Mouse (Mus musculus) lung, postnatal 10 days (tissue): Measurements from ENCODE around the gene Bclaf1.

Source experiments
- DNase-seq: peaks from one replicate; pipeline ENCODE4 v3.0.0; 2021

Bclaf1 gene

DNA sequence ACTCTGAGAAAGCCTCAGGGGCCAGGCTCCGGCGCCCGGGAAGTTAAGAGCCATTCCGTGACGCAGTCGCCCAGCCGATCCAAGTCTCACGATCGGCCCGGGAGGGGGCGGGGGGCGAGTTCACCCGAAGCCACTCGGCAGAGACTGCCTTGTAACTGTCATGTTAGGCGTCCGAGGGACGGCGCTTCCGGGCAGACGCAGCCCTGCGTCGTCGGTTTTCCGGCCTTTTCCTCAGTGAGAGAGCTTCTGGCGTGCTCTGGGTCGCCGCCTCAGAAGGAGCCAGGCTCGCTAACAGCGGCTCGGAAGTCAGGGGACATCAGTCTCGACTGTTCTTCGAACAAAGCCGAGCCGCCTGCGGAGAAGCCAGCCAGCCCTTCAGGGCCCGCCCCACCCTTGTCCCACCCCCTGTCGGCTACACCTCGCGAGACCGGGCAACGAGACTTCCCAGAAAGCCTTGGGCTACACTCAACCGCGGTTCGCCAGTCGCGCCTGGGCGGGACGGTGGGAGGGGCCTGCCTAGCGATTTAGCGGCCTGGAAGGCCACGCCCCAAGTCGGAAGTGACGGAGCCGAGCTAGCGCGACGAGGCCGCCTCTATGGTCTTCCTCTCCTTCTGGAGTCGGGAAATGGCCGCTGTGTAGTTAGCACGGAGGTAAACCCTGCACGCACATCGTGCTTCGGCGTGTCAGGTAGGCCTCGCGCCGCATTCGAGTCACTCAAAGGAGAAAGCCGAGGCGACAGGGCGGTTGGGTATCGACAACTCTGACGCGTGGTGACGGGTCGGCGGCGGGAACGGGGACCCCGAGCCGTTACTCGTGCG is at the start of gene Bclaf1:
Bclaf1 (plus strand) TSS at position 552 of the 818 bp plus-strand sequence.
- DNase-seq, result peak; percentile 100

DNA sequence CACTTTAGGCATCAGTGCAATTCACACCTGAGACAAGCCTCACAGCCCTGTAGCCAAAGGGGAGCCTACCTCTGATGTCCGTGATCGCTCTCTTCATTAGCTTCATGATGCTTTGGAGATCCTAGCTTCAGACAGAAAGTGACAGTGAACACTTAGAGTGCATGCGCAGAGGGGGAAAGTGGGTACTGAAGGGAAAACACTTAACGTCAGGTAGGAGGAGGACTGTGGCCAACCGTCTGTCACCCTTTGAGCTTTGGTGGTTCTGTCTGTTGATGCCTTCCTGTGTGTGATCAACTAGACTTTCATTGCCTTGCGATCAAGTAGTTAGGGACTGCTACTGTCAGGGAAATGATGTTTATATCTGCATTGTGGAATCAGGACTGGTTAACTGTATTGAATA is 49.4 kb upstream of the Bclaf1 start:
- DNase-seq, result no peak

DNA sequence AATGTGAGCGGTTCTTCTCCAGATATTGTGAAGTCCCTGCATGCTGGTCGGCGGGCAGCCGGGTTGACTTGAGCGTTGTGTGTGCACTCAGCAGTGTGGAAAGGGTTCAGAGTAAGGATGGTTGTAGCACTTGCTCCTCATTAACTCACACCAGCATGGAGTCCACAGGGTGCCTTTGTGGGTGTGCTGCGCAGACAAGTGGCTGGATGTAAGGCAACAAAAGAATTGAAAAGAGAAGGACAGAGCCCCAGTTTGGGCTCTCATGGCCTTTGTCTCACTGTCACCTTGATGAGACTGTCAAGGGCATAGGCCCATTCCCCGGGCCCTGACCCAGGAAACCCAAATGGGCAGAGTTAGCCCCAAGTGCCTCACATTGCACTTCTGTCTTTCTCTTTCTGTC is 47.8 kb upstream of the Bclaf1 start:
- no peak for DNase-seq

DNA sequence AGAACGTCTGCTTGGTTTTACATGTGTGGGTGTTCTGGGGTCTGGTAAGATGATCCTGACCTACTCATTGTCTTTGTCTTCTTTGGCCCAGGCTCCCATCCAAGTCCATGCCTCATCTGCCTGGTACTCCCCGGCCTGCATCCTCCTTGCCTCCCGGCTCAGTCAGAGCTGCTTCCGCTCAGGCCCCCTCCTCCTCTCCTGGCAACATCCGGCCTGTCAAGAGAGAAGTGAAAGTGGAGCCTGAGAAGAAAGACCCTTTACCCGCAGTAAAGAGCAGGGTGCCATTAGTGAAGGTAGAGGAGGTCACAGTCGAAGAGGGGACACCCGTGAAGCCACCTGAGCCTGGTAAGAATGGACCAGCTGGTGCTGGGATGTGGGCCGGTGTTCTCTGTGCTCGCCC is 45.2 kb upstream of the Bclaf1 start:
- DNase-seq, result no peak

DNA sequence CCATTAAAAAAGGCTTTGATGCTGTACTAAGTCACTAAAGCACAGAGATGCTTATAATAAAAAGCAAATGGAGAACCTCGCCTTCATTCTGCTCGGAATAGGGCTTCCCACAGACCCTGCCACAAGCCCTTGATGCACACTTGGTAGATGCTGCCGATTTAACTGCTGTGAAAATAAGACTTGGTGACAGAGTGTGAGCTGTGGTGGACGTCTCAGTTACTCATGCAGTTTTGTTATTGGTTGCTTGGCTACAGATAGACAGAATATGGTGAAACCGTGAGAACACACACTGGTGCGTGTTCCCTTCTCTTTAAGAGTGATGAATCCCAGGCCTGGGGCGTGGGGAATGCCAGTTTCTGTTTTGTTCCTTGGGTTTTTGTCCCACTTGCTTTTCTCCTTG is 43.3 kb upstream of the Bclaf1 start:
- DNase-seq, result no peak

DNA sequence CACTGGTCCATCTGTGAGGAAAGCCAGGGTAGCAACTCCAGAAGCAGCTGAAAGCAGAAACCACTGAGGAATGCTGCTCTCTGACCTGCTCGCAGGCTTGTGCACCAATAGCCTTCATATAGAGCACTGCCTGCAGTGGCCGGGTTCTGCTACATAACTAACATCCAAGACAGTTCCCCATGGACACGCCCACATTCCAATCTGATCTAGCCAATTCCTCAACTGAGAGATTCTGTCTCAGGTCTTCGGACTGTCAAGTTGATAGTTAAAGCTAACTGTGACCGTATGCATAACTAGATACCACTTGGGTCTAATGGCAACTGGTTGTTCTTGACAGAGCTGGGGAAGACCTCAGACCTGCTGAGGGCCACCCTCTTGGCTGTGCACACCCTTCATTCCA is 39.9 kb upstream of the Bclaf1 start:
- DNase-seq, result no peak

DNA sequence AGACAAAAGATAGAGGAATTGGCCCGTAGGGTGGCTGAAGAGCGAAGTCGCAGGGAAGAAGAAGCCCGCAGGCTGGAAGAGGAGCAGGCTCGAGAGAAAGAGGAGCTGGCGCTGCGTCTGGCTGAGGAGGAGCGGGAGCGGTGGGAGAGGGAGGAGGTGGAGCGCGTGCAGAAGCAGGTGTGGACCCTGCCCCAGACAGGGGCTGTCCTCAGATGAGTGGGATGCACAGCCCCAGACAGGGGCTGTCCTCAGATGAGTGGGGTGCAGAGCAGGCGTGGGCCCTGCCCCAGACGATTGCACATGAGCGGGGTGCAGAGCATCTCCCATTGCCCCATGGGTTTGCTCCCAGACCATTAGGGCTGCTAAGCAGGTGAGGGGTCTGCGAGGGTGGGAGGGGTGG is 39.0 kb upstream of the Bclaf1 start:
- DNase-seq, result no peak

DNA sequence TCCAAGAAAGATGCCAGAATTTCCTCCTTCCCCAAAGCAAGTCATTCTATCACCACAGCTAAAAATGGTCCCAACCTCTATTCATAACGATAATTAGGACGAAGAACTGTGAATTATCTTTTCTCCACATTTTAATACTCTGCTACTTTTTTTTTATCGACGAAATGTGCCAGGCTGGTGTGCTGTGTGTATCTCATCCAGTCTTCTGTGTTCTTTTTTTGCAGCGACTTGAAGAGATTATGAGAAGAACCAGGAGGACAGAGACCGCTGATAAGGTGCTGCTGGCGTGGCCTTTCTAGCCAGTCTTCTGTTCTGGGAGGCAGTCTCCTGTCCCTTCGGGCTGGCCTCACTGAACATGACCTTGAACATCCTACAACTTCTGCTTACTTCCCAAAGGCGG is 38.2 kb upstream of the Bclaf1 start:
- DNase-seq, result no peak

DNA sequence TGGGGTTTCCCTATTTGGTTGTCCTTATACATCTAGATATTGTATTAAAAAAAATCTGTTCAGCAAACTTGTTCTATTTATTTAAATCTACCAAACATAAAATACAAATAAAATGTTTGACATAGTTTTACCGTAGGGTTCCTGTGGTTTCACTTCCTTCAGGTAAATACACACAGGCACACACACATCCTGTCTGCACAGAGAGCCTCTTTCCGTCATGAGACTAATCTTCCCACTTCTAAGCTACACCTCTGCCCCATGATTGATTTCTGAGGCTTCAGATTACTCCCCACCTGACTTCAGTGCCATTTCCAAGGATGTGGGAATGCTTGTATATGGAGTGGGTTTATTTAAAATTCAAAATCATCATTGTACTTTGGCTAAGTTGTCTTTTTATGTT is 30.8 kb upstream of the Bclaf1 start:
- DNase-seq, result no peak

DNA sequence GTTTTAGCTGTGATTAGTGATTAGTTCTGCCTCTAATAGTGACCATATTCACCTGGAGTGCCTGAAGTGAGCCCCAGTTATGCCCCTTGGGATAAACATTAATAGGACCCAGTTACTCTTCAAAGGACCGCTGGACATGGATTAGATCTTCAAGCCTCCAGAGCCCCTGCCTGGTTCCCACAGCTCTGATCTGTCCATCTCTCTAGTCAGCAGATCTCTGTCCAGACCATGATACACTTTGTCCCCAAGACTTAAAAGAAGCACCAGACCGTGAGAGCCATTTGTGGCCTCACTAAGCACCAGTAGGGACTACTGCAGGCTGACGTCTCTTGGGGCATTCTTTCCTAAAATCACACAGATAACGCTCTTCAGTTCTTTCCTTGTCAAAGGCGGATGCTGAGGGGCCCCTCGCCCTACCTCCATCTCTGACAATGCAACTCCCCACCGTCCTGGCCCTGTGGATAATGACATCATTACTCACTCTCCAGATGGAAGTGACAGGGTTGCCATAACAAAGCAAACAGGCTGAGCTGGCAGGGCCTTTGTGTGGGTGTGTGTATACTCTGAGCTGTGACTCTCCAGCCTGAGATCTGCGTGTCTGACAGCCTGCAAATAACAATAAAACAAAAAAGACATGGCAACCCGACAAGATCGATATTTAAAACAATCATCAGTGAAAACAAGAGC is 26.8 kb upstream of the Bclaf1 start:
- DNase-seq, result peak; percentile 63

DNA sequence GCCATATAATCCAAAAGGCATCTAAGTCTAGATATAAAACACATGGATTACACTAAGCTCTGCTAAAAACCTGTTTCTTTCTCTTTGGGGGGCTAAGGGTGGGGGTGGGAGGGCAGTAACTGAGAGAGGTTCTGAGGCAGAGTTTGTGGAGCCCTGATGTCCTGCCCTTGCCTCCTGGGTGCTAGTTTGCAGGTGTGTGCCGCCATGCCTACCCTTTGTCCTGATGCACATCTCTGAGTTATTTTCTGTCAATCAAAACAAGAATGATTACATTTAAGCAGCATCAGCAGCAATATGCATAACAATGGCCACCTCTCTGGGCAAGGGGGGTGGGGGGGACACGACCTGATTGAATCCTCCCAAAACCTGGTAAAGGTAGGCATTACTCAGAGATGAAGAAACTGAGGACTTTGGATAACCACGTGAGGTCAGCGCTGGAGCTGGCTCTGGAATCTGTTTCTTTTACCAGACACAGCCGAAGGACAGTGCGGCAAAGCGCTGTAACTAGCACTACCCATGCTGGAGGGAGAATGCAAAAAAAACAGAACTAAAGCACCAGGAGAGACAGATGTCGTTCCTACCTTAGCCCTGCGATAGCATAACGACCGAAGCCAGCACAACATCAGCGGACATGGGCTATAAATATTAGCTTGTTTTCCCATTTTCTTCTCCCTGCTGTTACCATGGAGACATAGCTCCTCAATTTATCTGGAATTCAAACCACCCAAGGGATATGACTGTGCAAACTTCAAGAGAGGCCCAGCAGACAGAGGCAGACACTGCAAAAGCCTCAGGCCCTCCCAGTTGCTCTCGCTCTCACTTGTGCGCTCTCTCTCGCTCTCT is 26.1 kb upstream of the Bclaf1 start:
- DNase-seq, result no peak

DNA sequence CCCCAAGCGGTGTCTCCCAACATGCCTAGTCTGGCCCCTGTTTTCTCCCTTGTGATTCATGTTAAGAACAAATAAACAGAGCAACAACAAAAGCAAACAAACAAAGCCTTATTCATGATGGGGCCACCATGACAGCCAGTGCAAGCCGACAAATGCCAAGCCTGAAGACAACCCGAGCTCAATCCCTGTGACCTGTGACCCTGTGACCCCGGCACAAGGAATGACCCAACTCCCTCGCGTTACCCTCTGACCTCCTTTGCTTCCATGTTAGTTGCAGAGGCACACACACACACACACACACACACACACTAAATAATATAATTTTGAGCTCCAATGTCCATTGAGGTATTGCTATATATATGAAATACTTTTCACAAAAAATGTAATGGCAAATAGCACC is 24.9 kb upstream of the Bclaf1 start:
- DNase-seq, result no peak

DNA sequence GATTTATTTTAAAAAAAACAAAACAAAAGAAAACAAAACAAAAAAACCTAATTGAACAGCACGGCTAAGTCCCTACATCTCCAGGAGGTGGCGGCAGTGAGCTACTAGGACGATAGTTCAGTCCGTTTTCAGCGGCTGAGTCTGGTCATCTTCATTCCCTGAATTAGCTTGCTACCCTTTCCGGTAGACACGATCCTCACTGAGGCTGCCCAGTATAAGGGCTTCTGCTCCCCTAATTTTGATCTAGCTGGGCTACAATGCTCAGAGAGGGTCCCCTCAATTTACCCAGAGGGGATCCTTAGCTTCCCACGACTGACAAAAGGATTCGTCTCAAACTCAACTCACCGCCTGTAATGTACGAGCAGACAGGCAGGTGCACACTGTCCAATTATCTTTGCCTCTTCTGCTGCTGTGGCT is 21.8 kb upstream of the Bclaf1 start:
- DNase-seq, result peak; percentile 88

DNA sequence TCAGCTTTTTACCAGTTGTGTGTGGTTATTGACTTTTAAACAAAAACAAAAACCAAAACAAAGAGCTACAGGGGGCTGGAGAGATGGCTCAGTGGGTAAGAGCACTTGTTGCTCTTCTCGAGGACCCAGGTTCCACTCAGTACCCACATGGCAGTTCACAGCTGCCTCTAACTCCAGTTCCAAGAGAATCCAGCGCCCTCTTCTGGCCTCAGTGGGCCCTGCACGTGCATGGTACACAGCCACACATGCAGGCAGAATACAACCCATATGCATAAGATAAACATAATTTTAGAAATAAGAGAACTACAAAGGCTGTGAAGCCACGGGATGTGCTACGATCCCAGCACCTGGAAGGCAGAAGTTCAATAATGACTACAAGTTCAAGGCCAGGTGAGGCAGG is 16.3 kb upstream of the Bclaf1 start:
- DNase-seq, result no peak

DNA sequence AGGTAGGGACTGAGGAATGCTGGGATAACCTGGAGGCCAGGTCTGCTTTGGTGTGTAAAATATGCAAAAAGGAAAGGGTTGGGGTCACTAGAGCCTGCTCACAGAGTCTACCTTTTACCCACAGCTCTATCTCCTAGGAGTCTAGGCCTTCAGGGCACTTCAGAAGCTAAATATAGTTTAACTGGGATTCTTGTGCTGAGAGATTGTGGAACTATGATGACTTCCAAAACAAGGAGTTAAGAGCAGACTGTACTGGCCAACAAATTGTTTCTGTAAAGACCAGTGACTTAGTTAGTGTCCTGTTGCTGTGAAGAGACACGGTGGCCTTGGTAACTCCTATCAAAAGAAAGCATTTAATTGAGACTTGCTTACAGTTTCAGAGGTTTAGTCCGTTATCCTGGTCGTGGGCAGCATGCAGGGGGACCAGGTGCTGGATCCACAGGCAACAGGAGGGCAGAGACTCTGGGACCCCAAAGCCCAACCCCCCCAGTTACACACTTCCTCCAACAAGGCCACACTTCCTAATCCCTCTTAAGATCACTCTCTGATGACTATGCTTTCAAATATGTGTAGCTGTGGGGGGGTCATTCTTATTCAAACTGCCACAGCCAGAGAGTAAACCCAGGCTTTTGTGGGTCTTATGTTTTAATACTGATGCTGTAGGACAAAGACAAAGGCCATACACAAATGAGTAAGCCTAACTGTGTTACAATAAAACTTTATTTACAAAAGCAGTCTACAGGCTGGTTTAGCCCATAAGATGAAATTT is 13.9 kb upstream of the Bclaf1 start:
- DNase-seq, result no peak

DNA sequence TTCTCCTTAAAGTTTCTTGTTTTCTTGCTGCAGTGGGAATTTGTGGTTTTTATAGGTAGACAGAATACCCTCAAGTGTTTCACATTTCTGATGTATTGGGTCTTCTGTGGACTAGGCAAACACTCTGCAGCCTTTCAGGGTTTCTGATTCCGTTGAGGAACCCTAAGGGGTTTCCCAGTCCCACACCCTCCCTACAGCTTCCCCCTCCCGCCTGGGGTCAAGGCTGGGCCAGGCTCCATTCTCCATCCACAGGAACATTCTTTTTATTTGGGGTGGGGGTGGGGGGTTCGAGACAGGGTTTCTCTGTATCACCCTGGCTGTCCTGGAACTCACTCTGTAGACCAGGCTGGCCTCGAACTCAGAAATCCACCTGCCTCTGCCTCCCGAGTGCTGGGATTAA is 13.2 kb upstream of the Bclaf1 start:
- no peak for DNase-seq

DNA sequence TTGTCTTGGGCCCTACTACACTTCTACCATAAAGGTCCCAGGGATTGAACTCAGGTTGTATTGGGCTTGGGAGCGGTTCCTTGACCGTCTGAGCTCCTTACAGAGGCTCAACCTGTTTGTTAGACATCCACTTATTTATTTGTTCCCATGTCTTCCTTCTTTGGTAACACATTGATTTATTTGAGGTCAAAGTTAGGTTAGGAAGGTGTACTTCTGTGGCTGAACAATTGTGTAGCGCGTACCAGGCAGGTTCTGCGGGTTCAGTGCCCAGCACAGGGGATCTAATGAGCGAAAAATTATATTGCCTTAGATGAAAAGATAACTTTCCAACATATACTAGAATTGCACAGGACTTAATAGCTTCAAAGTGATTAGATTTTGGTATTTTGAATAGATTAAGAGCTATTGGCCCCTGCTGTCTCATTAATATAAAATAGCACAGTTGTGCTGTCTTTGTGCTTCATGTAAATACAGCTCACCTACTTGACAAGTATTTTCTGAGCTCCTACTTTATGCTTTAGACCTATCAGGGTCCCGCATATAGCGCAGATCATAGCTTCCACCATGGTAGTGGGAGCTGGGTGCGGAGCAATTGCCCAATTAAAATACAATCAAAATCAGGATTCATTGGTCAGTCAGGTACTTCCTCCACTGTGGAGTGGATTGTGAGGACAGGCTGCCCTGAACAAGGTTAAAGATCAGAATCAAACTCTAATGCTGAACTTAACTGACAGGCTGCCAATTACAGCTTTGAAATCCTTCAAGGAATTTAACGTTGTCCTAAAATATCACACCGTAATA is 1.1 kb upstream of the Bclaf1 start:
- peak; percentile 14 for DNase-seq

DNA sequence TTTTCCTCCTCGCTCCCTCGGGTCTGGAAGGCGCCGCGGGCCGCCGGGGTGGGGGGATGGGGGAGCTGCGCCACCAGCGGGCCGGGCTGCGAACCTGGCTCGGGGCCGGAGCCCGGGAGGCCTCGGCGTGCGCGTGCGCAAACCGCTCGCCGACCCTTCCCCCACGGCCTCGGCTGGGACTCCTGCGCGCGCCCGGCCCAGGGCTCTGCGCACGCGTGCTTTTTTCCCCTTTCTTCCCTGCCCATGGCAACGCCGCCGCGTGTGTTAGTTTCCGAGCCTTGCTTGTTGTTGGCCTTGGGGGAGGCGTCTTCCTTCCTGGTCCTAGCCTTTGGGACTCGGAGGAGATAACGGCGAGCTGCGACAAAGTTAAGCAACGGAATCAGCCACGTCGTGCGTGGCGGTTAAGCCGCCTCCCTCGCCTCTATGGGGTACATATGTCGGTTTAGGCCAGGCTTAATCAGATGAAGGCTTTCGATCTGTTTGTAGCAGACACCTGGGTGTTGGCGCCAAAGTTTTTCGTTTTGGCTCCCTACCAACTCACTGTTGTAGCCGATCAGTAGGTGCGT is 550 bp downstream of the Bclaf1 start:
- peak; percentile 94 for DNase-seq

DNA sequence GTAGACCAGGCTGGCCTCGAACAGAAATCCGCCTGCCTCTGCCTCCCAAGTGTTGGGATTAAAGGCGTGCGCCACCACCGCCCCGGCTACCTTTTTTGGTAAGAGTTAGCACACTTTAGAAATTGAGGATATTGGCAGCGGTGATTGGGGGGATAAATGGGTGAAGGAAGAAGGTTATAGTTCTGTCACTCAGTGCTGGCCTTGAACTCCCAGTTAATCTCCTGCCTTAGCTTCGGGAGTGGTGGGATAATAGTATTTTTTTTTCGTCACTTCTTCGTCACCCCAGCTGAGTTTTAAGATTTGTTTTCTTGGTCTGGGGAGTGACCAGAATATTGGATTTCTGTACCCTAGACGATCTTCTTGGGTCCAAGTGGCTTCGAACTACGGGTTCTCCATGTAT is 1.2 kb downstream of the Bclaf1 start:
- DNase-seq, result no peak

DNA sequence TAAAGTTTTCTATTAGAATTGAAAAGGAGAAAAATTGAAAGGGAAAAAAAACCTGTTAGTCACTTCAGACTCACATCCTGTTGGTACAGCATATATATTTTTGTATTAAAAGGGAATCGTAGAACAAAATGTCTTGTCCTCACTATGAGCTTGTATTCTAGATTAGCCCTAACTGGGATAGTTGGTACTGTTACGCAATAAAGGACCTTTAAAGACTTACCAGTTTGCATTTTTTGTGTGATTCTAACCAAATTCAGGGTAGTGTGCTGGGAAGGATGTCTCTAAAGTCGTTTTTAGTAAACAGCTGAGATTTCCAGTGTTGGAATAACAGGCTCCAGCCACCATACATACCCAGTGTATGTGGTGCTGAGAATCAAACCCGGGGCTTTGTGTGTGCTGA is 1.7 kb downstream of the Bclaf1 start:
- DNase-seq, result no peak

DNA sequence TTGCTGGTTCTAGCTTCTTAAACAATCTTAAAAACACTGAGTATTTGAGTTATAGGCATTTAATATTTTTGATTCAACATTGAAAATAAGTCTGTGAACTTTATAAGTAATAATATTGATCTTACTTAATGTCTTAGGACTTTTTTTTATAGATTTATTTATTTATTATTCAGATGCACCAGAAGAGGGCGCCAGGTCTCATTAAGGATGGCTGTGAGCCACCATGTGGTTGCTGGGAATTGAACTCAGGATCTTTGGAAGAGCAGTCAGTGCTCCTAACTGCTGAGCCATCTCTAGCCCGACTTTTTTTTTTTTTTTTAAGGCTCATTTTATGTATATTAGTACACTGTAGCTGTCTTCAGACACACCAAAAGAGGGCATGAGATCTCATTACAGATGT is 2.5 kb downstream of the Bclaf1 start:
- peak; percentile 19 for DNase-seq

DNA sequence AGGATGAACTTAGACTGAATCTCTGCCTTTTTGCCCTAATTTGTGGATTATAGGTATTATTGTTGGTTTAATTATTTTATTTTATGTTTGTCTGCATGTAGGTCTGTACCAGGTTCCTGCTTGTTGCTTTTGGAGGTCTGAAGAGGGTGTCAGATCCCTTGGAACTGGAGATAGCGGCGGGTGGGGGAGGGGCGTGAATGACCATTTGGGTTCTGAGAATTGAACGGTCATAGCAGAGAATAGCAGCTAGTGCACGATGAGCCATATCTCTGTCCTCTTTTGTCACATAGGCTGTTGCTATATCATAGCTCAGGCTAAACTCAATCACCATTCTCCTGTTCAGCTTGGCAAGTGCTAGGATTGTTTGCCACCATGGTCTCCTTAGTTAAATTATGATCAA is 5.2 kb downstream of the Bclaf1 start:
- DNase-seq, result no peak
